Mouse (Mus musculus): Measurements from ENCODE around the gene Lpar1.

DNA sequence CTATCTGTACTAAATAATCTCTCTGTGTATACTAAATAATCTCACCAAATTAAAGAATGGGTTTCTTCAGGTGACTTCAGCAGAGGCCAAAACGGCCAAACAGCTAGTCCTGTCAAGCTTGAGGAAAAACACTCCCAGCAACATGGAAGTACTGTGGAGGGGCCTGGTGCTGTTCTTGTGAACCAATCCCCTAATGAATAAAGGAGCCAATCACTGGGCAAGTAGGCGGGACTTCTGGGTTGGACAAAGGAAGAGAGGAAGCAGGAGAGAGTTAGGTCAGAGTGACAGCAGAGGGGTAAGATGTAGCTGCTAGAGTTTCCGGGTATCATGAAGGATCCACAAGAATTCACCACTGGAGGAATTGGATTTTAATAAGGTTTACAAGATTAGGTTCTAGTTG, 3.3 kb upstream of the Lpar1 start:
- TF ChIP-seq GATA1 (IDR thresholded peaks at IDR 0.05; ENCODE audit: borderline replicate concordance, low read length) = no peak
- no peak for TF ChIP-seq FLI1 (IDR thresholded peaks at IDR 0.05; ENCODE audit: low read length)

All from megakaryocyte, embryonic 14.5 days (primary cell).